Mouse (Mus musculus) stomach, embryonic 16.5 days (tissue): ENCODE measurements around the gene AI854703. TPM values are rescaled to one million over a fixed set of nuclear protein-coding genes. Genes with fewer than 3 reads are reported as not detected.

Experiments used
- ATAC-seq: fragments of 200-750 bp; cut with Nextera tagmentation; 2 replicates; pipeline ENCODE4 v1.8.0; 2017; ENCODE audit warnings: moderate number of reproducible peaks, moderate TSS enrichment; ENCODE audit not compliant: insufficient read depth, low FRiP score
- H3K27ac ChIP-seq: fragments of 300-500 bp; sonication (generic); 2 replicates; pipeline ENCODE4 v1.5.1; 2014; ENCODE audit warnings: low read length
- H3K27me3 ChIP-seq: fragments of 300-500 bp; sonication (generic); 2 replicates; pipeline ENCODE4 v1.6.1; 2014; ENCODE audit warnings: low read length, control low read depth, mixed read lengths; ENCODE audit not compliant: control insufficient read depth, insufficient read depth
- H3K36me3 ChIP-seq: fragments of 300-500 bp; sonication (generic); 2 replicates; pipeline ENCODE4 v1.6.1; 2014; ENCODE audit warnings: low read length; ENCODE audit not compliant: control insufficient read depth, insufficient read depth
- H3K4me1 ChIP-seq: fragments of 300-500 bp; sonication (generic); 2 replicates; pipeline ENCODE4 v1.6.1; 2014; ENCODE audit warnings: low read length, control low read depth, mixed read lengths; ENCODE audit not compliant: control insufficient read depth, insufficient read depth
- H3K4me2 ChIP-seq: fragments of 300-500 bp; sonication (generic); 2 replicates; pipeline ENCODE4 v1.6.1; 2014; ENCODE audit warnings: low read depth, low read length, mixed read lengths
- H3K4me3 ChIP-seq: fragments of 300-500 bp; sonication (generic); replicated peaks from 2 replicates; pipeline ENCODE4 v1.5.1; 2014; ENCODE audit warnings: mild to moderate bottlenecking, low read length
- H3K9ac ChIP-seq: fragments of 300-500 bp; sonication (generic); 2 replicates; pipeline ENCODE4 v1.6.1; 2014; ENCODE audit warnings: low read length
- H3K9me3 ChIP-seq: fragments of 300-500 bp; sonication (generic); replicated peaks from 2 replicates; pipeline ENCODE4 v1.6.1; 2016; ENCODE audit warnings: low read length, control low read depth; ENCODE audit not compliant: control insufficient read depth
- WGBS: fragments of 180-500 bp; shearing (Covaris S2); extraction: QIAGEN DNeasy Blood & Tissue Kit; methylation state at CpG from one replicate; pipeline ENCODE4 v1.1.7; 2014; 5-methylcytosine and 5-hydroxymethylcytosine counted together
- polyA plus RNA-seq: library from polyadenylated mRNA; unstranded; fragments of >200 nt; fragmentation: Nextera tagmentation; extraction: Ambion mirVana; gene quantifications from 2 replicates; pipeline ENCODE4 v1.2.1, GENCODE M21; 2015

AI854703 gene
- polyA plus RNA-seq, 1 experiment from 2014 or later = 1.1 TPM

DNA sequence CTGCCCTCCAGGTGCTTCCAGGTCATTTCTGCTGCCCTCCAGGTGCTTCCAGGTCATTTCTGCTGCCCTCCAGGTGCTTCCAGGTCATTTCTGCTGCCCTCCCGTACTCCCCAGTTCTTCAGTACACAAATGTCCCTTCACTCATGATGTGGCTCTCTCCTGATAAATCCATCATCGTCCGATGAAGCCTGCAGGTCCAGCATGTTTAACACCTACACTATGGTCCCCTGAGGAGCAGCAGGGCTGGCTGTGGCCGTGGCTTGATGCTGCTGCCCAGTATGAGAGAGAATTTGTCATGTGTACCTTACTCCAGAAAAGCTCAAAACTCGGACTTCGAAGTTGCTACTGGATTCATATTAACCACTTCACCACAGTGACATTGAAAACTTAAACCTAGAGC is 14.8 kb downstream of the AI854703 start:
- Histone ChIP-seq H3K27ac (no peak overlapping the region), H3K4me2 (no peak overlapping the region), H3K4me1 (no peaks in the 10 kb centered on the region), H3K9ac (no peak overlapping the region), H3K9me3 (no peaks in the 10 kb centered on the region), H3K27me3 (no peaks in the 10 kb centered on the region), H3K4me3 (no peak overlapping the region), H3K36me3 (no peaks in the 10 kb centered on the region)
- no peak for ATAC-seq
- WGBS = 69% methylated on average over 6 of the region's 6 CpGs

DNA sequence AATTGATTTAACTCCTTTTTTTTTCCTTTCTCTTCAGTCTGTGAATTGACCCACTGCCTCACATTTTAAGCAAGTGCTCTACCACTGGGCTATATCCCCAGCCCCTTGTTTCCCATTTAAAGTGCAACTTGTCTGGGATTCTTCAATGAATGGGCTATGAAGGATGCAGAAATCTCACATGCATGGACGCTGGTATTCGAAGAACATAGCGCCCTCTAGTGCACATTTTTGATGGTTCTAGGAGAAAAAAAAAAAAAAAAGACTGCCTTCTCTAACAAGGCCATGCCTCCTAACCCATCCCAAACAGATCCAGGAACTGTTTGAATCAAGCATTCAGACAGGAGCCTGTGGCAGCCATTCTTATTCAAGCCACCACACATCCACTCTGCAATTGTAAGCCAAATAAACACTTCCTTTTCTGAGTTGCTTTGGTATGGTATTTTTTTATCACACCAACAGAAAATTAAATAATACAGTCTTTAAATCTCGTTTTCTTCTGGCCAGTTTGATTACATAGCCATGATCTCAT is 16.3 kb downstream of the AI854703 start:
- H3K36me3 ChIP-seq = no peaks in the 10 kb centered on the region

DNA sequence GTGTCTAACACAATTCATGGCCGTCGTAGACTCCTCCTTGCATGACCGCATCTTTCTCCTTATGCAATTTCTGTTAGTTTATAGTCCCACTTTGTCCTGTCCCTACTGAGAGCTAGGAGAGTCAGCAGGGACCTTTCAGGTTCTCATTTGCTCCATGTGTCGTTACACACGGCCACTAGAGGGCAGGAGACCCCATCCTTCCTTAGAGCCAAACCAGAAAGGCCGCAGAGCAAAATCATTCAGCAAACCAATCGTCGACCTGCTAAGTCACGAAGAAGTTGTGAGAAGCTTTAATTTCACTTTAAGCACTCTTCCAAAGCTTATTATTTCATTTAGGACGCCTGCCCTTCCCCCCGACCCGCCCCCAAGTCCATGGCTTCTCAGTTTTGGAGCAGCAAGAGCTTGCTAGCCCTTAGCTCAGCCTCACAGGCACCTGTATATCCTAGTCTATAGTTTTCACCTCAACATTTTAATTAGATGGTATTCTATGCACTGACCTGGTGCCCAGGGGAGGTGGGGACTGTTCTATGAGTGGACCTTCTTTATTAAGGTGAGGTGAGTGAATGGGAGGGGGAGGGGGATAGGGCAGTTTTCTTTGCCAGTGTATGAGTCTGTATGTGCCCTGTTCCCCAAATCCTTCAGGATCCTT is 19.2 kb downstream of the AI854703 start:
- H3K36me3 ChIP-seq = no peaks in the 10 kb centered on the region
- ATAC-seq = no peak

More for the DNA sequence above, 16.3 kb downstream of the AI854703 start:
- WGBS = 21% methylated on average over 4 of the region's 4 CpGs
- Histone ChIP-seq H3K4me3 (no peak overlapping the region), H3K27me3 (no peaks in the 10 kb centered on the region), H3K27ac (no peak overlapping the region), H3K4me1 (no peaks in the 10 kb centered on the region), H3K9me3 (no peaks in the 10 kb centered on the region), H3K4me2 (no peak overlapping the region), H3K9ac (no peak overlapping the region)
- ATAC-seq = no peak

GRCm38 (mm10) chr6:48646309-48646690 is 19.7 kb downstream of the AI854703 start:
- H3K9ac ChIP-seq = no peak overlapping the region
- H3K27ac ChIP-seq = no peak overlapping the region
- H3K27me3 ChIP-seq = no peaks in the 10 kb centered on the region
- H3K9me3 ChIP-seq = no peaks in the 10 kb centered on the region
- no peak overlapping the region for H3K4me3 ChIP-seq
- WGBS = 78% methylated on average over 4 of the region's 4 CpGs
- no peak overlapping the region for H3K4me2 ChIP-seq
- no peak for ATAC-seq
- no peaks in the 10 kb centered on the region for H3K4me1 ChIP-seq
- H3K36me3 ChIP-seq = no peaks in the 10 kb centered on the region

More for the DNA sequence above, 19.2 kb downstream of the AI854703 start:
- Histone ChIP-seq H3K27me3 (no peaks in the 10 kb centered on the region), H3K4me2 (no peak overlapping the region), H3K9ac (0 out of 2 replicates have a peak overlapping the region, but pooled peaks have one; percentile 9), H3K4me3 (no peak overlapping the region), H3K27ac (no peak overlapping the region), H3K4me1 (no peaks in the 10 kb centered on the region), H3K9me3 (no peaks in the 10 kb centered on the region)
- 12% methylated on average over 12 of the region's 12 CpGs for WGBS

GRCm38 (mm10) chr6:48646995-48647394 is 20.4 kb downstream of the AI854703 start, which contains the start of gene Gimap8:
Gene Gimap8, plus strand, starts transcription at chr6:48647234.
- no peak; the same call in 1 of the 2 replicates for ATAC-seq
- H3K27ac ChIP-seq = no peak within 1 kb of the TSS
- no peaks in the 10 kb centered on the region for H3K4me1 ChIP-seq
- H3K9me3 ChIP-seq = no peaks in the 10 kb centered on the region
- H3K4me3 ChIP-seq = no peak within 1 kb of the TSS
- no peaks in the 10 kb centered on the region for H3K27me3 ChIP-seq
- H3K36me3 ChIP-seq = no peaks in the 10 kb centered on the region
- H3K4me2 ChIP-seq = 0 out of 2 replicates have a peak within 1 kb of the TSS, but pooled peaks have one; percentile 3
- H3K9ac ChIP-seq = no peak within 1 kb of the TSS
- 40% methylated on average over 3 of the region's 3 CpGs for WGBS

DNA sequence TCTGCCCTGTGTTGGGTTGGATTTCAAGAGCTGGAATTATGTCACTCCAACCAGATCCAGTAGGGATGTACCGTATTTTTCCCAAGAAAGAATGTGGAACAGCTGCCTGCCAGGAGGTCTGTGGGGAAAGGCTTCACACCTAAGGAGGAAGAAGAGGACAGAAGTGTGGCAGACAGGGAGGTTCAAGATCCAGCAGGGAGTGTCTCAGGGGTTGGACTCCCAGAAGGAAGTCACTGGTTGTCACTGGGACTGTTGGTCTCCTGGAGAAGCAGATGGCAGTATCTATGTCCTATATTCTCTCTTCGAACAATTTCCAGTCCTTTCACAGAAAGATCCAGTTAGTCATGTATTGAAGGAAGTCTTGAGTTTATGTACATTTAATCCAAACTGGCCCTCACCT is 21.0 kb downstream of the AI854703 start:
- WGBS = 66% methylated on average over 2 of the region's 2 CpGs
- Histone ChIP-seq H3K9ac (no peak overlapping the region), H3K27me3 (no peaks in the 10 kb centered on the region), H3K4me3 (no peak overlapping the region), H3K4me2 (0 out of 2 replicates have a peak overlapping the region, but pooled peaks have one; percentile 3), H3K4me1 (no peaks in the 10 kb centered on the region), H3K36me3 (no peaks in the 10 kb centered on the region), H3K27ac (no peak overlapping the region), H3K9me3 (no peaks in the 10 kb centered on the region)
- no peak for ATAC-seq

DNA sequence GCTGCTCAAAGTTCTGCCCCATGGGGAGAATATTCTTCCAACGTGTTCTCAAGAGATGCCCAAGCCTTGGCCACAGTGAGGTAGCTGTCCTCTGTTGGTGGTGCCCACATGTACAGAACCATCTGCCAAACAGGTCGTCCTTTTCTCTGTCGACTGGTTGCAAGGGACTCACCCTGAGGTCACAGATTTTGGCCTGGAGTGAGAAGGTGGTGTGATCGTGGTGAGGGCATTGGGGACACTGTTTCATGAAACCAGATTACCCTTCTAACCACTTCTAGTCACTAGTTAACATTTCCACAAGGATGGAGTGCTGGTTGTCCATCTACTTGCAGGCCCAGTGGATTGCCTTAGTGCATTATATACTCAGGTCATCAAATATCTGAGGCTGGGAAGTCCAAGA is 22.2 kb downstream of the AI854703 start:
- Histone ChIP-seq H3K36me3 (no peaks in the 10 kb centered on the region), H3K4me1 (no peaks in the 10 kb centered on the region), H3K4me2 (no peak overlapping the region), H3K27ac (no peak overlapping the region), H3K27me3 (no peaks in the 10 kb centered on the region), H3K9me3 (no peaks in the 10 kb centered on the region), H3K4me3 (no peak overlapping the region), H3K9ac (no peak overlapping the region)
- no peak for ATAC-seq
- 85% methylated on average over 4 of the region's 4 CpGs for WGBS

DNA sequence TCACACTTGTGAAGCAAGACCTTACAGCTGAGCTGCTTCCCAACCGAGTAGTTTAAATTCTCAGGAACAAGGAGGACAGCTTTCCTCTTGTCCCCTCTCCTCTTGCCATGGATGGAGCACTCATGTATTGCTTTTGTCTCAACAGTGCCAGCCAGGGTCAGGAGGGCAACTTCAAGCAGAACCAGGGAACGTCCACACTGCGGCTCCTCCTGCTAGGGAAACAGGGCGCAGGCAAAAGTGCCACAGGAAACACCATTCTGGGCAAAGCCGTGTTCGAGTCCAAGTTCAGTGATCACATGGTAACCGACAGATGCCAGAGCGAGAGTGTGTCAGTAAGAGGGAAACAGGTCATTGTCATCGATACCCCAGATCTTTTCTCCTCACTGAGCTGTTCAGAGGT is 23.5 kb downstream of the AI854703 start:
- Histone ChIP-seq H3K9me3 (no peaks in the 10 kb centered on the region), H3K36me3 (no peaks in the 10 kb centered on the region), H3K4me3 (no peak overlapping the region), H3K9ac (no peak overlapping the region), H3K4me2 (no peak overlapping the region), H3K4me1 (no peaks in the 10 kb centered on the region), H3K27me3 (no peaks in the 10 kb centered on the region), H3K27ac (no peak overlapping the region)
- ATAC-seq = no peak
- WGBS = 84% methylated on average over 9 of the region's 9 CpGs

- no peaks in the 10 kb centered on the region for H3K36me3 ChIP-seq
- H3K9me3 ChIP-seq = no peaks in the 10 kb centered on the region
- H3K4me3 ChIP-seq = no peak overlapping the region
These were observed 32.2 kb downstream of the AI854703 start for GRCm38 (mm10) chr6:48658721-48659120.

More at GRCm38 (mm10) chr6:48658721-48659120, 32.2 kb downstream of the AI854703 start:
- no peaks in the 10 kb centered on the region for H3K4me1 ChIP-seq
- no peak overlapping the region for H3K9ac ChIP-seq
- no peak overlapping the region for H3K4me2 ChIP-seq
- H3K27ac ChIP-seq = no peak overlapping the region
- 57% methylated on average over 5 of the region's 5 CpGs for WGBS
- no peak for ATAC-seq
- H3K27me3 ChIP-seq = no peaks in the 10 kb centered on the region
